Mouse (Mus musculus): Measurements from ENCODE around the gene Shank3. TPM values are rescaled to one million over a fixed set of nuclear protein-coding genes. Genes with fewer than 3 reads are reported as not detected.

Gene Shank3
- polyA plus RNA-seq (2014; fragmentation: Nextera tagmentation; extraction: Ambion mirVana): 2.4 and 2.8 TPM in 2 replicates

DNA sequence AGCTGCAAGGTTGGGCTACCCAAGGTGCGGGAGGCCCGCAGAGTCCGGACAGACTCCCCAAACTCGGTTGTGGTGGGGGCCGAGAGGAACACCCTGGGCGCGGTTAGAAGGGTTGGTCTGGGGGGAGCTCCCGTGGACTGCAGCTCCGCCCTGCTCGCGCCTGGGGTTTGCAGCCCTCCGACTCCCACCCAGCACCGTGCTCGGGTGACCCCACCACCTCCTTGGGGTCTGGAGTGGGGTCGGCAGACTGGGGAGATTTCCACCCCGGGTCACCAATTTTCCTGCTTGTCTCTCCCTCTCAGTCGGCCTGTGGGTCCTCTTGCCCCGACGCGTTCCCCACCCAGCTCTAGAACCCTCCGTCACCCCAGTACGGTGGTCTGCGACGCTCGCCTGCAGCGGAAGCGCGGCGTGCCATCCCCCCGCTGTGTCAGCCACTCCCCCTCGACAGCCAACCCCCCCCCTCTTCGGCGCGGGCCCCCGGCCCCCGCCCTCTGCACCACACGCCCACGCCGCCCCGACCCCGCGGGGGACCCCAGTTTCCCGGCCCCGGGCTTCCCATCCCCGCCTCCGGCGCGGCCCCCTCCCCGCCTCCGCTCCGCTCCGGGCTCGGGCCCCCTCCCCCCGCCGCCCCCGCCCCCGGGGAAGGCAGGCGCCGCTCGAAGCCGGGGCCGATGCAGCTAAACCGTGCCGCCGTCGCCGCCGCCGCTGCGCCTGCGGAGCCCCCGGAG, at the start of gene Shank3:
Gene Shank3 (plus strand): TSS at position 663 of the 728 bp plus-strand sequence.
- Histone ChIP-seq H3K9me3 (ENCODE audit: control insufficient read depth, low read depth, low read length) (no peaks in the 10 kb centered on the region), H3K4me2 (replicated peaks; ENCODE audit: low read depth, low read length) (peak within 1 kb of the TSS; percentile 90), H3K27me3 (ENCODE audit: control insufficient read depth, insufficient read depth, low read length) (no peaks in the 10 kb centered on the region), H3K4me1 (ENCODE audit: control insufficient read depth, insufficient read depth, low read length) (peaks cover 10% of the 10 kb centered on the region; the same call in 1 of the 2 replicates), H3K9ac (replicated peaks; ENCODE audit: low read depth, low read length) (peak within 1 kb of the TSS; percentile 77), H3K27ac (ENCODE audit: low read length) (peak within 1 kb of the TSS; percentile 21; the same call in 1 of the 2 replicates), H3K36me3 (ENCODE audit: control insufficient read depth, insufficient read depth, low read length) (no peaks in the 10 kb centered on the region; the same call in 1 of the 2 replicates), H3K4me3 (ENCODE audit: low read depth, low read length) (peak within 1 kb of the TSS; percentile 70)
- 2% methylated on average over 50 of the region's 72 CpGs for WGBS
- peak; percentile 37 for ATAC-seq (ENCODE audit: insufficient number of reproducible peaks, insufficient read depth, low FRiP score, low read depth)

DNA sequence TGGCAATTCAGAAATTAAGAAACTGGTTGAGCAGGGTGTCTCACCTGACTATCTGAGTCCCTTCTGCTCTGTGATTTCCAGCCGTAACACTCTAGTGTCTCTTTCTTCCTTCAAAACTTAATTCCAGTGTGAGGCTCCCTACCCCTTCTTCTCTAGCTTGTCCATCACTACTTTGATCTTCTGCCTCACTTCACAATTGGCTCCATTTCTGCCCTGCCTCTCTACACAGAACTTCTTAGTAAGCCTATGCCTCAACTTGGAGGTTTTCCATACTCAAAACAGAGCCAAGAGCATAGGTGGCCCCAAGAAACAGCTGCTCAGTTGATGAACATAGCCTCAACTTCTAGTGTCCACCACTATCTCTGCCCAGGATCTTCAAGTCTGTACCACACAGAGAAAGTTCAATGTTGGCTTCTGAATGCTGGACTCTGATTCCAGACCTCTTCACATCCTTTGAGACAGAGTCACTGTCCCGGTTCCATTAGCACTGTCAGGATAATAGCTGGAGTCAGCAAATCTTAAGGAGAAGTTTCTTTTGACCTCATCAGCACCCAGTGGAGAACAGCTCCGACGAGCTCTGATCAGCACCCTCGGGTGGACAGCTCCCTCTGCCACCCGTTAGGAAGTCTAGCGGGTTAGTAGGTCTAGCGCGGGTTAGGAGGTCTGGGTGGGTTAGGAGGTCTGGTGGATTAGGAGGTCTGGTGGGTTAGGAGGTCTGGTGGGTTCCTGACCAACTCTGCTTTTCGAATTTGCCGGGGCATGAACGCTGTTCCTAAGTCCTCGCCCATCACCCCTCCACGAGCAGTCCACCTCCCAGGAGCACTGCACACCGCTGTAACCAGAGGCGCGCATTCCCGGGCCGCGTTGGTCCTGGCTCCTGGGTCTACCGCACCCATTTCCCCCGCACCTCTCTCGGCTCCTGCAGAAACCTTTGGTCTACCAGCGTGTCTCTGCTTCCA, 46.2 kb upstream of the Shank3 start:
- 5% methylated on average over 24 of the region's 24 CpGs for WGBS
- Histone ChIP-seq H3K4me1 (ENCODE audit: control insufficient read depth, insufficient read depth, low read length) (peaks cover 5% of the 10 kb centered on the region; the same call in 1 of the 2 replicates), H3K9me3 (ENCODE audit: control insufficient read depth, low read depth, low read length) (no peaks in the 10 kb centered on the region), H3K27me3 (ENCODE audit: control insufficient read depth, insufficient read depth, low read length) (0 out of 2 replicates have a peak, but pooled peaks cover 4% of the 10 kb centered on the region), H3K36me3 (ENCODE audit: control insufficient read depth, insufficient read depth, low read length) (no peaks in the 10 kb centered on the region), H3K9ac (replicated peaks; ENCODE audit: low read depth, low read length) (no peak overlapping the region), H3K27ac (ENCODE audit: low read length) (no peak overlapping the region), H3K4me3 (ENCODE audit: low read depth, low read length) (peak overlapping the region; percentile 40), H3K4me2 (replicated peaks; ENCODE audit: low read depth, low read length) (peak overlapping the region; percentile 92)
- ATAC-seq (ENCODE audit: insufficient number of reproducible peaks, insufficient read depth, low FRiP score, low read depth): peak; percentile 40; the same call in 1 of the 2 replicates

DNA sequence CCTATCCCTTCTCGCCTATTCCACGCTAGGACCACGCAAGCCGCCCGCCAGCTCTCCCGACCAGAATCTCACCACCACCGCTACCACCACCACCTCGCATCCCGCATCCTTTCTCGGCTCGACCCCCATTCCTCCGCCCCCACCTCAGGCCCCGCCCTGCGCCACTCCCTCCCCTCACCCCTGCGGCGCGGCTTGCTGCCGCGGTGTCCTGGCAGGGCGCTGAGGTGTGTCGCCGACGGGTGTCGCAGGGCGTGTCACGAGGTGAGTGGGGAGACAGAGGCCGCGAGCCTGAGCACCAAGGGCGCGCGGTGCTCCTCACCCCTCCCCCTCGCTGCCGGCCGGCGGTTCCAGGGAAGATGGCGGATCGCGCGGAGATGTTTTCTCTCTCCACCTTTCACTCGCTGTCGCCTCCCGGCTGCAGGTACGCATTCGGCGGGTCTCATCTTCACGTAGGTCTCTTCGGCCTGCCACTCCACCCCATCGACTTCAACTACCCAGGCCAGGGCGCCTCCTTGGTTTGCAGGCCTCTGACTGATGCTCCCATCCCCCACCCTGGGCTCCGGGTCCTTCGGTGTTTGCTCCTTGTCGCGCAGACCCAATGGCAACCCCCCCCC, 45.5 kb upstream of the Shank3 start, which contains the start of gene Mapk8ip2:
Gene Mapk8ip2 (plus strand): TSS at position 49 of the 614 bp plus-strand sequence.
- peak; percentile 48; the same call in 1 of the 2 replicates for ATAC-seq (ENCODE audit: insufficient number of reproducible peaks, insufficient read depth, low FRiP score, low read depth)
- Histone ChIP-seq H3K9me3 (ENCODE audit: control insufficient read depth, low read depth, low read length) (no peaks in the 10 kb centered on the region), H3K9ac (replicated peaks; ENCODE audit: low read depth, low read length) (no peak within 1 kb of the TSS), H3K27ac (ENCODE audit: low read length) (no peak within 1 kb of the TSS), H3K4me3 (ENCODE audit: low read depth, low read length) (peak within 1 kb of the TSS; percentile 40), H3K27me3 (ENCODE audit: control insufficient read depth, insufficient read depth, low read length) (0 out of 2 replicates have a peak, but pooled peaks cover 4% of the 10 kb centered on the region), H3K36me3 (ENCODE audit: control insufficient read depth, insufficient read depth, low read length) (no peaks in the 10 kb centered on the region), H3K4me1 (ENCODE audit: control insufficient read depth, insufficient read depth, low read length) (peaks cover 5% of the 10 kb centered on the region; the same call in 1 of the 2 replicates), H3K4me2 (replicated peaks; ENCODE audit: low read depth, low read length) (peak within 1 kb of the TSS; percentile 92)
- under 1% methylated on average over 46 of the region's 53 CpGs for WGBS

DNA sequence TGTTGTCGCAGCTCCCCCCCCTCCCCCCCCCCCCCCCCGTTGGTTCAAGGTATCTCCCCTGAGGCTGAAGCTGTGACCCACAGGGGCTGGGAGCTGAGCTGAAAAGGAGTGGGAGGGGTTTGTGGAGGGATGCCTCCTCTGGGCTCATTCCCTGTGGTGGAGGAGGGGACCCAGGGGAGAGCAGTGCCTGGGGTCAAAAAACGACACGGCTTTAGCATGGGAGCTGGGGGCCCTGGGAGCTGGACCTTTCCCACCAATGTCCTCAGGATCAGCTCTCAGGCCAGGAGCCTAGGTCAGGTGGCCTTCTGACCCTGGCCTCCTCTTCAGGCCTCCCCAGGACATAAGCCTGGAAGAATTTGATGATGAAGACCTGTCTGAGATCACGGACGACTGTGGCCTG, 44.6 kb upstream of the Shank3 start:
- no peak for ATAC-seq (ENCODE audit: insufficient number of reproducible peaks, insufficient read depth, low FRiP score, low read depth)
- 30% methylated on average over 5 of the region's 6 CpGs for WGBS
- Histone ChIP-seq H3K9ac (replicated peaks; ENCODE audit: low read depth, low read length) (no peak overlapping the region), H3K27ac (ENCODE audit: low read length) (no peak overlapping the region), H3K4me3 (ENCODE audit: low read depth, low read length) (no peak overlapping the region), H3K36me3 (ENCODE audit: control insufficient read depth, insufficient read depth, low read length) (no peaks in the 10 kb centered on the region), H3K4me2 (replicated peaks; ENCODE audit: low read depth, low read length) (peak overlapping the region; percentile 92; the same call in 1 of the 2 replicates), H3K9me3 (ENCODE audit: control insufficient read depth, low read depth, low read length) (no peaks in the 10 kb centered on the region), H3K27me3 (ENCODE audit: control insufficient read depth, insufficient read depth, low read length) (0 out of 2 replicates have a peak, but pooled peaks cover 4% of the 10 kb centered on the region), H3K4me1 (ENCODE audit: control insufficient read depth, insufficient read depth, low read length) (peaks cover 5% of the 10 kb centered on the region; the same call in 1 of the 2 replicates)

DNA sequence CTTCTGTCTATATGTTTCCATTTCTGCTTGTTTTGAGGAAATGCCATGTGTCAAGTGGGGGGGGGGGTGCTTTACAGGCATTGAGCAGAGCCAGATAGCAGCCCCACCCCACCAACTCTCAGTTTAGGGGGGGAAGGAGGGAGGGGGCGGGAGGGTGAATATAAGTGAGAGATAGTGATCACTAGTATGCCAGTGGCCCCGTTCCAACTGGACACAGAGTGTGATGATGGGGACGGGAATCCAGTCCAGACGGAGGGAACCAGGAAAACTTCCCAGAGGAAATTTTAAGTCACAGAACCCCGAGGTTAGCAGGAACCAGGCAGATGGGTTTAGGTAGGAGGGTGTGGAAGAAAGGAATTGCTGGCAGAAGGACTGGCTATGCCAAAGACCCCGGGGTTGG, 43.8 kb upstream of the Shank3 start:
- no peak for ATAC-seq (ENCODE audit: insufficient number of reproducible peaks, insufficient read depth, low FRiP score, low read depth)
- H3K27me3 ChIP-seq (ENCODE audit: control insufficient read depth, insufficient read depth, low read length): 0 out of 2 replicates have a peak, but pooled peaks cover 4% of the 10 kb centered on the region
- H3K9ac ChIP-seq (replicated peaks; ENCODE audit: low read depth, low read length): no peak overlapping the region
- no peaks in the 10 kb centered on the region for H3K9me3 ChIP-seq (ENCODE audit: control insufficient read depth, low read depth, low read length)
- WGBS: 67% methylated on average over 6 of the region's 6 CpGs
- H3K27ac ChIP-seq (ENCODE audit: low read length): no peak overlapping the region
- no peak overlapping the region for H3K4me3 ChIP-seq (ENCODE audit: low read depth, low read length)
- H3K4me2 ChIP-seq (replicated peaks; ENCODE audit: low read depth, low read length): no peak overlapping the region
- peaks cover 5% of the 10 kb centered on the region; the same call in 1 of the 2 replicates for H3K4me1 ChIP-seq (ENCODE audit: control insufficient read depth, insufficient read depth, low read length)
- H3K36me3 ChIP-seq (ENCODE audit: control insufficient read depth, insufficient read depth, low read length): no peaks in the 10 kb centered on the region

DNA sequence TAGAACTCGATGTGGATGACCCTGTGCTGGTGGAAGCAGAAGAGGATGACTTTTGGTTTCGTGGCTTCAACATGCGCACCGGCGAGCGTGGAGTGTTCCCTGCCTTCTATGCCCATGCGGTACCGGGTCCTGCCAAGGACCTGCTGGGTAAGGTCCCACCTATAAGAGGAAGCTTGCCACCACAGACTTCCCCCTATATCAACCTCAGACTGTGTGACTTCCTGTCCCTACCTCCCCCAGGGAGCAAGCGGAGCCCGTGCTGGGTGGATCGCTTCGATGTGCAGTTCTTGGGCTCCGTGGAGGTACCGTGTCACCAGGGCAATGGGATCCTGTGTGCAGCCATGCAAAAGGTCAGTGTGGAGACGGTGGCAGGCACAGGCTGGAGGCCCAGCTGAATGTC, 40.5 kb upstream of the Shank3 start:
- H3K27me3 ChIP-seq (ENCODE audit: control insufficient read depth, insufficient read depth, low read length): no peaks in the 10 kb centered on the region
- no peaks in the 10 kb centered on the region for H3K9me3 ChIP-seq (ENCODE audit: control insufficient read depth, low read depth, low read length)
- H3K4me1 ChIP-seq (ENCODE audit: control insufficient read depth, insufficient read depth, low read length): peaks cover under 1% of the 10 kb centered on the region; the same call in 1 of the 2 replicates
- WGBS: 91% methylated on average over 15 of the region's 15 CpGs
- no peak overlapping the region for H3K4me2 ChIP-seq (replicated peaks; ENCODE audit: low read depth, low read length)
- no peak for ATAC-seq (ENCODE audit: insufficient number of reproducible peaks, insufficient read depth, low FRiP score, low read depth)
- H3K36me3 ChIP-seq (ENCODE audit: control insufficient read depth, insufficient read depth, low read length): no peaks in the 10 kb centered on the region
- no peak overlapping the region for H3K4me3 ChIP-seq (ENCODE audit: low read depth, low read length)
- H3K9ac ChIP-seq (replicated peaks; ENCODE audit: low read depth, low read length): no peak overlapping the region
- H3K27ac ChIP-seq (ENCODE audit: low read length): no peak overlapping the region

DNA sequence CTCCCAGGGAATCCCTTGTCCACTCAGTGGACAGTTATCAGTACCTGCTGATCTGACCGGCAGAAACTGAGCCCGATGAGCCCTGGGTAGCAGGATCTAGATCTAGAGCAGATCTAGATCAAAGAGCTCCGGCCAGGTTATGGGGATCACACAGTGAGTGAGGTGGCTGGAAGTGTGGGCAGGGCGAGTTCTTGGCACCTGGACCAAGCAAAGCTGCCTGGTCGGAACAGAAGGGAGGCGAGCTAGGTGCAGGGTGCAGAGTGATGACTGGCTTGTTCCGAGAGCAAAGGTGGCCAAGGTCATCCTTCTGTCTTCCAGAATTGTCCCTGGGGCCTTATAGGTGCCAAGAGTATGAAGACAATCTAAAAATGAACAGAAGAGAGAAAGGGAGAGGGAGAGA, 39.6 kb upstream of the Shank3 start:
- 78% methylated on average over 7 of the region's 7 CpGs for WGBS
- Histone ChIP-seq H3K27ac (ENCODE audit: low read length) (no peak overlapping the region), H3K27me3 (ENCODE audit: control insufficient read depth, insufficient read depth, low read length) (no peaks in the 10 kb centered on the region), H3K9me3 (ENCODE audit: control insufficient read depth, low read depth, low read length) (no peaks in the 10 kb centered on the region), H3K4me2 (replicated peaks; ENCODE audit: low read depth, low read length) (no peak overlapping the region), H3K36me3 (ENCODE audit: control insufficient read depth, insufficient read depth, low read length) (no peaks in the 10 kb centered on the region), H3K9ac (replicated peaks; ENCODE audit: low read depth, low read length) (no peak overlapping the region), H3K4me3 (ENCODE audit: low read depth, low read length) (no peak overlapping the region), H3K4me1 (ENCODE audit: control insufficient read depth, insufficient read depth, low read length) (no peaks in the 10 kb centered on the region)
- ATAC-seq (ENCODE audit: insufficient number of reproducible peaks, insufficient read depth, low FRiP score, low read depth): no peak

DNA sequence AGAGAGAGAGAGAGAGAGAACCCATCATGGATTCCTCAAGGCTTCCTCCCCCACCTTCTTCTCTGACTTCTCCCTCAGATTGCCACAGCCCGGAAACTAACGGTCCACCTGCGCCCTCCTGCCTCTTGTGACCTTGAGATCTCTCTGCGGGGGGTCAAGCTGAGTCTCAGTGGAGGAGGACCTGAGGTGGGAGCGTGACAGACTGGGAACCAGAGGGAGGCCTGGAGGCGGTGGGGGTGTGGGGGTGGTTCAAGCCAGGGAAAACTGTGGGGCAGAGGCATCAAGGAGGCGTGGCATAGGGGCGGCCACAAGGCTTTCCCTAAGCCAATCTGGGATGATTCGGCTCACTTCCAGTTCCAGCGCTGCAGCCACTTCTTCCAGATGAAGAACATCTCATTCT, 39.1 kb upstream of the Shank3 start:
- no peaks in the 10 kb centered on the region for H3K9me3 ChIP-seq (ENCODE audit: control insufficient read depth, low read depth, low read length)
- no peak overlapping the region for H3K27ac ChIP-seq (ENCODE audit: low read length)
- H3K27me3 ChIP-seq (ENCODE audit: control insufficient read depth, insufficient read depth, low read length): no peaks in the 10 kb centered on the region
- no peak overlapping the region for H3K9ac ChIP-seq (replicated peaks; ENCODE audit: low read depth, low read length)
- no peak overlapping the region for H3K4me3 ChIP-seq (ENCODE audit: low read depth, low read length)
- WGBS: 66% methylated on average over 10 of the region's 10 CpGs
- ATAC-seq (ENCODE audit: insufficient number of reproducible peaks, insufficient read depth, low FRiP score, low read depth): no peak
- H3K4me2 ChIP-seq (replicated peaks; ENCODE audit: low read depth, low read length): no peak overlapping the region
- H3K36me3 ChIP-seq (ENCODE audit: control insufficient read depth, insufficient read depth, low read length): no peaks in the 10 kb centered on the region
- no peaks in the 10 kb centered on the region for H3K4me1 ChIP-seq (ENCODE audit: control insufficient read depth, insufficient read depth, low read length)
